Mouse (Mus musculus) myocyte (in vitro differentiated cells): ENCODE measurements around the gene 2510009E07Rik.

Experiments used
- CEBPB ChIP-seq: IDR thresholded peaks from 2 replicates; pipeline ENCODE4 v1.6.1; 2011; ENCODE audit warnings: mild to moderate bottlenecking, moderate library complexity; ENCODE audit not compliant: poor library complexity, insufficient read depth, severe bottlenecking
- E2F4 ChIP-seq: IDR thresholded peaks from one replicate; pipeline ENCODE4 v1.6.1; 2011; ENCODE audit warnings: mild to moderate bottlenecking, control low read depth, moderate library complexity; ENCODE audit not compliant: insufficient read depth
- MAX ChIP-seq: IDR thresholded peaks from one replicate; pipeline ENCODE4 v1.6.1; 2011; ENCODE audit warnings: low read depth, mild to moderate bottlenecking, control low read depth
- MYOD1 ChIP-seq, 3 experiments: IDR thresholded peaks; one replicate each; pipeline ENCODE4 v1.6.1; 2011; ENCODE audit warnings: control low read depth in 2 of 3, low read depth in 2 of 3, mild to moderate bottlenecking in 2 of 3, moderate library complexity in 1 of 3; ENCODE audit not compliant: insufficient read length in 2 of 3, control insufficient read depth in 1 of 3
- MYOG ChIP-seq, 3 experiments: IDR thresholded peaks; one replicate each; pipeline ENCODE4 v1.6.1; 2011; ENCODE audit warnings: control low read depth in 2 of 3, low read depth in 2 of 3, mild to moderate bottlenecking in 2 of 3; ENCODE audit not compliant: insufficient read length in 2 of 3, control insufficient read depth in 1 of 3, insufficient read depth in 1 of 3
- POLR2A ChIP-seq: IDR thresholded peaks from one replicate; pipeline ENCODE4 v1.6.1; 2011; ENCODE audit warnings: low read depth, mild to moderate bottlenecking, control low read depth, moderate library complexity; ENCODE audit not compliant: insufficient read length
- POLR2AphosphoS2 ChIP-seq: IDR thresholded peaks from one replicate; pipeline ENCODE4 v1.6.1; 2011; ENCODE audit warnings: low read depth, control low read depth; ENCODE audit not compliant: insufficient read length
- REST ChIP-seq: IDR thresholded peaks from one replicate; pipeline ENCODE4 v1.6.1; 2011; ENCODE audit warnings: mild to moderate bottlenecking, control low read depth, moderate library complexity; ENCODE audit not compliant: insufficient read depth, insufficient read length
- SRF ChIP-seq: IDR thresholded peaks from one replicate; pipeline ENCODE4 v1.6.1; 2011; ENCODE audit warnings: low read depth; ENCODE audit not compliant: control insufficient read depth, insufficient read length
- TCF12 ChIP-seq: IDR thresholded peaks from one replicate; pipeline ENCODE4 v1.6.1; 2011; ENCODE audit warnings: mild to moderate bottlenecking, control low read depth; ENCODE audit not compliant: poor library complexity, insufficient read depth, severe bottlenecking
- TCF3 ChIP-seq: IDR thresholded peaks from one replicate; pipeline ENCODE4 v1.6.1; 2011; ENCODE audit warnings: low read depth, control low read depth; ENCODE audit not compliant: insufficient read length
- USF1 ChIP-seq: IDR thresholded peaks from one replicate; pipeline ENCODE4 v1.6.1; 2011; ENCODE audit warnings: low read depth, mild to moderate bottlenecking, control low read depth, moderate library complexity

DNA sequence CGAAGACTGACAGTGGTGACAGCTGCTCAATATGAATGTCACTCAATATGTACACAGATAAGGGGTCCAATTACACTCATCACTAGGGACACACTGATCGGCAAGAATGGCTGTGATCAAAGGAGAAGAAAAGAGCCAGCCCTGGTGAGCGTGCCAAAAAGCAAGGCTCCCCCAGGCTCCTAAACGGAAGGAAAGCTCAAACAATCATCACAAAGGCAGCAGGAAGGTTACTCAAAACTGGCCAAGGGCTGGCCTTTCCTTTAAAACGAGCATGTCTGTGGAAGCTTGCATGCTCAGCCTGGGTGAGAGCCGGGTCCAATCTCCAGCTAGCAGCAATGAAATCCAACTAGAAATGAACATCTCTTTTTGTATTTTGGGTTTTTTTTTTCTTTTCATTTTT is 39.2 kb downstream of the 2510009E07Rik start:
- no peak for TF ChIP-seq POLR2A
- no peak for TF ChIP-seq MYOG (IDR thresholded peaks at IDR 0.05; ENCODE audit: control insufficient read depth in 1 of 3, insufficient read depth in 1 of 3, insufficient read length in 2 of 3, low read depth in 2 of 3)
- TF ChIP-seq POLR2AphosphoS2, result no peak
- TF ChIP-seq USF1, result no peak
- no peak for TF ChIP-seq MYOD1 (IDR thresholded peaks at IDR 0.05; ENCODE audit: control insufficient read depth in 1 of 3, insufficient read length in 2 of 3, low read depth in 2 of 3)
- no peak for TF ChIP-seq CEBPB
- no peak for TF ChIP-seq E2F4
- TF ChIP-seq TCF12, result no peak
- no peak for TF ChIP-seq SRF
- no peak for TF ChIP-seq TCF3
- no peak for TF ChIP-seq MAX
- TF ChIP-seq REST, result no peak
